Mouse (Mus musculus) embryonic facial prominence, embryonic 15.5 days (tissue): ENCODE measurements around the gene Cdca8. TPM values are rescaled to one million over a fixed set of nuclear protein-coding genes. Genes with fewer than 3 reads are reported as not detected.
A peak's percentile ranks its signal among the peaks of the same experiment; 100 is the strongest.

Source experiments
- ATAC-seq: fragments of 200-750 bp; cut with Nextera tagmentation; 2 replicates; pipeline ENCODE4 v1.8.0; 2017; ENCODE audit warnings: low read depth, moderate TSS enrichment; ENCODE audit not compliant: insufficient number of reproducible peaks, low FRiP score, low TSS enrichment
- H3K27ac ChIP-seq: fragments of 300-500 bp; sonication (generic); replicated peaks from 2 replicates; pipeline ENCODE4 v1.5.1; 2015; ENCODE audit warnings: mild to moderate bottlenecking, inconsistent platforms
- H3K27me3 ChIP-seq: fragments of 300-500 bp; sonication (generic); 2 replicates; pipeline ENCODE4 v1.6.1; 2015; ENCODE audit warnings: inconsistent platforms
- H3K36me3 ChIP-seq: fragments of 300-500 bp; sonication (generic); 2 replicates; pipeline ENCODE4 v1.6.1; 2015; ENCODE audit warnings: mild to moderate bottlenecking, inconsistent platforms
- H3K4me1 ChIP-seq: fragments of 300-500 bp; sonication (generic); 2 replicates; pipeline ENCODE4 v1.6.1; 2015; ENCODE audit warnings: inconsistent platforms
- H3K4me2 ChIP-seq: fragments of 300-500 bp; sonication (generic); replicated peaks from 2 replicates; pipeline ENCODE4 v1.6.1; 2015; ENCODE audit warnings: mild to moderate bottlenecking, inconsistent platforms
- H3K4me3 ChIP-seq: fragments of 300-500 bp; sonication (generic); replicated peaks from 2 replicates; pipeline ENCODE4 v1.5.1; 2015; ENCODE audit warnings: mild to moderate bottlenecking, inconsistent platforms
- H3K9ac ChIP-seq: fragments of 300-500 bp; sonication (generic); 2 replicates; pipeline ENCODE4 v1.6.1; 2015; ENCODE audit warnings: inconsistent platforms
- H3K9me3 ChIP-seq: fragments of 300-500 bp; sonication (generic); replicated peaks from 2 replicates; pipeline ENCODE4 v1.6.1; 2016; ENCODE audit warnings: inconsistent platforms
- WGBS: fragments of 180-500 bp; shearing (Covaris S2); methylation state at CpG from one replicate; pipeline ENCODE4 v1.1.7; 2015; 5-methylcytosine and 5-hydroxymethylcytosine counted together
- polyA plus RNA-seq: library from polyadenylated mRNA; unstranded; fragments of >200 nt; fragmentation: Nextera tagmentation; extraction: Ambion mirVana; gene quantifications from 2 replicates; pipeline ENCODE4 v1.2.1, GENCODE M21; 2015

Cdca8 gene
- polyA plus RNA-seq, 1 experiment from 2014 or later: 100.0 TPM

DNA sequence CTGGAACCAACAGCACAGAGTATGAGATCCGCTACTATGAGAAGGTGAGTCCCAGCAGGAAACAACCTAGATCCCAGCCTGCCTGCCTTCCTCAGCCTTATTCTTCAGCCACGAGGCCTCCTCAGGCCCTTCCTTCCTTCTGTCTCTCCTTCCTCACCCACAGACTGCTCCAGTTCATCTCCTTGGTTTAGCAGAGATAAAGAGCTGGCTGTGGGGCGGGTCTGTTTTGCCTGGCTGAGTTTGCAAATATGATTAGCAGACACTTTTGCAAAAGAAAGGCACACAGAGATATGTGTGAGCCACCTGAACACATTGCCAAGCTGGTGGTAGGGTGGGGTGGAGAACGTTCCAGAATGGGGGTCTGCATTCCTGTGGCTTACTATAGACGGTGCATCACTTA, 39.2 kb downstream of the Cdca8 start:
- Histone ChIP-seq H3K9me3 (no peaks in the 10 kb centered on the region), H3K9ac (no peak overlapping the region), H3K27me3 (peaks cover 42% of the 10 kb centered on the region), H3K36me3 (no peaks in the 10 kb centered on the region), H3K4me3 (no peak overlapping the region), H3K4me2 (no peak overlapping the region), H3K4me1 (peaks cover 4% of the 10 kb centered on the region), H3K27ac (no peak overlapping the region)
- ATAC-seq: no peak
- 36% methylated on average over 5 of the region's 5 CpGs for WGBS

- ATAC-seq: no peak
- peaks cover 10% of the 10 kb centered on the region for H3K4me1 ChIP-seq
- H3K9me3 ChIP-seq: no peaks in the 10 kb centered on the region
- H3K4me3 ChIP-seq: no peak overlapping the region
- H3K9ac ChIP-seq: no peak overlapping the region
- H3K36me3 ChIP-seq: no peaks in the 10 kb centered on the region
- no peak overlapping the region for H3K4me2 ChIP-seq
- peaks cover 57% of the 10 kb centered on the region for H3K27me3 ChIP-seq
- WGBS: 51% methylated on average over 10 of the region's 10 CpGs
- no peak overlapping the region for H3K27ac ChIP-seq
Observed at GRCm38 (mm10) chr4:124898428-124898827, 40.7 kb downstream of the Cdca8 start.

- no peaks in the 10 kb centered on the region for H3K9me3 ChIP-seq
- H3K4me3 ChIP-seq: peak overlapping the region; percentile 43
- WGBS: 1% methylated on average over 83 of the region's 83 CpGs
- H3K9ac ChIP-seq: no peak overlapping the region
- H3K27ac ChIP-seq: no peak overlapping the region
- no peaks in the 10 kb centered on the region for H3K36me3 ChIP-seq
- H3K27me3 ChIP-seq: peaks cover 80% of the 10 kb centered on the region
- ATAC-seq: no peak
- peak overlapping the region; percentile 68 for H3K4me2 ChIP-seq
- H3K4me1 ChIP-seq: peaks cover 10% of the 10 kb centered on the region
Observed at GRCm38 (mm10) chr4:124894508-124895428, 44.3 kb downstream of the Cdca8 start.

DNA sequence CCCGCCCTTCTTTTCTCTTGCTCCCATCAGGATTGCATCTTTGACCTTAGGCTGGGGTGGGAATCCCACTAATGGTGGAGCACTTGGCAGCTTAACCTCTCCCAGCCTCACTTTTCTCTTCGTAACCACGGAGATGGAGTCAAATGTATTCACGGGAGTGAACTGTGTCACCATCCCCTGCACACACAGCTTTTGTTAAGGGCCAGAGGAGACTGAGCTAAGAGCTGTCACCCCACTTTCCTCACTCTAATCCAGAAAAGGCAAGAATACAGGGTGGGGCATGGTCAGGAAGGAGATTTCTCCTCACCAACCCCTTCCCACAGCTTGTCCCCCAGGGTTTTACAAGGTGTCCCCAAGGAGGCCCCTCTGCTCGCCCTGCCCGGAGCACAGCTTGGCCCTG, 45.3 kb downstream of the Cdca8 start:
- Histone ChIP-seq H3K27me3 (peaks cover 77% of the 10 kb centered on the region), H3K9ac (no peak overlapping the region), H3K4me3 (no peak overlapping the region), H3K4me2 (no peak overlapping the region), H3K4me1 (peaks cover 10% of the 10 kb centered on the region), H3K9me3 (no peaks in the 10 kb centered on the region), H3K27ac (no peak overlapping the region), H3K36me3 (no peaks in the 10 kb centered on the region)
- 26% methylated on average over 6 of the region's 6 CpGs for WGBS
- no peak for ATAC-seq

DNA sequence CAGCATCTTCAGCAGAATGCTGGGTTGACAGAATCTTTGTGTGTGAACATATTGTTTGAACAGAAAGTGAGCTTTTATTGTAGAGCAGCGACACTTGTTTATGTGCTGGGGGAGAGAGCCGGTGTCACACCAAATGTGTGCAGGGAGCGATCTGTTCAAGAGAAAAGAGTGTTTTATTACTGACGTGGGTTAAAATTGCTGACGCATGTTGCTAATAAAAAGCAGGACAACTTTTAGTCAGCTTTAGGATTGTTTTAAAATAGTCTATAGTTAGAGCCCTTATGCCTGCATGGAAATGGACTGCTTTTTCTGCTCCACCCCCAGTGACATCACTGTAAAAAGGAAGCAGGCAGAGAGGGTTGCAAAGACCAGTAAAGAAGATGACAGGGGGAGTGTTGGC, 48.3 kb downstream of the Cdca8 start:
- no peaks in the 10 kb centered on the region for H3K9me3 ChIP-seq
- 63% methylated on average over 5 of the region's 5 CpGs for WGBS
- H3K4me3 ChIP-seq: no peak overlapping the region
- no peaks in the 10 kb centered on the region for H3K36me3 ChIP-seq
- peaks cover 74% of the 10 kb centered on the region for H3K27me3 ChIP-seq
- H3K9ac ChIP-seq: no peak overlapping the region
- no peak for ATAC-seq
- peaks cover 10% of the 10 kb centered on the region for H3K4me1 ChIP-seq
- H3K27ac ChIP-seq: no peak overlapping the region
- H3K4me2 ChIP-seq: no peak overlapping the region

- Histone ChIP-seq H3K36me3 (no peaks in the 10 kb centered on the region), H3K4me3 (no peak overlapping the region), H3K4me1 (peaks cover 6% of the 10 kb centered on the region), H3K27me3 (peaks cover 72% of the 10 kb centered on the region), H3K9ac (no peak overlapping the region), H3K4me2 (no peak overlapping the region), H3K27ac (no peak overlapping the region), H3K9me3 (no peaks in the 10 kb centered on the region)
- ATAC-seq: no peak
- 86% methylated on average over 2 of the region's 2 CpGs for WGBS
Observed at GRCm38 (mm10) chr4:124889935-124890334, 49.2 kb downstream of the Cdca8 start.

- no peak overlapping the region for H3K9ac ChIP-seq
- no peak for ATAC-seq
- H3K27ac ChIP-seq: no peak overlapping the region
- 65% methylated on average over 7 of the region's 7 CpGs for WGBS
- H3K4me3 ChIP-seq: no peak overlapping the region
- H3K27me3 ChIP-seq: peaks cover 70% of the 10 kb centered on the region
- no peaks in the 10 kb centered on the region for H3K9me3 ChIP-seq
- no peaks in the 10 kb centered on the region for H3K36me3 ChIP-seq
- no peak overlapping the region for H3K4me2 ChIP-seq
- no peaks in the 10 kb centered on the region for H3K4me1 ChIP-seq
Observed at GRCm38 (mm10) chr4:124888702-124889101, 50.4 kb downstream of the Cdca8 start.

DNA sequence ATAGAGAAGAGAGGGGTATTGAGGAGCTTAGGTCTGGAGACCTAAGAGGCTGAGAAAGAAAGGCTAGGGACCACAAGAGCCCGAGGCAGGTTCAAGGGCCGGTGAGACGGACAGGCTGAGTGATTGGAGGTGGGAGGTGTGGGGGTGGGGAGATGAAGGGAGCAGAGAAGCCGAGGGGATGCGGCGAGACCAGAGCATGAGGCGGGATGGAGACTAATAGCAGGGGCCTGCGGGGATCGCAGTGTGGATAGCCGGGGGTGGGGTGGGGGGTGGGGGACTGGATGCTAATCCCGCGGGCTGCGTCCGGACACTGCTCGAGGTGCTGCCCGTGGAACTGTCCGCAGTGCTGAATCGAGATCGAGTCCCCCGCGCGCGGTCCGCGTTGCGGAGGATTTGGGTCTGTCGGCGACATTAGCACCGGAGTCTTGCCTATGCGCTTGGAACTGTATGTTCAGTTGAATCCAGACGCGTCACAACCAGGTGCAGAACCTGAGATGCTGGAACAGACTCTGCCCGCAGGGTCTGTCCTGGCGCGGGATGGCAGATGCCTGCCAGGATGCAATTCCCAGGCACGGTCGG, 56.9 kb downstream of the Cdca8 start:
- under 1% methylated on average over 37 of the region's 37 CpGs for WGBS
- peak overlapping the region; percentile 60; the same call in 1 of the 2 replicates for H3K4me2 ChIP-seq
- no peak overlapping the region for H3K9ac ChIP-seq
- no peak overlapping the region for H3K4me3 ChIP-seq
- no peak overlapping the region for H3K27ac ChIP-seq
- H3K27me3 ChIP-seq: peaks cover 66% of the 10 kb centered on the region
- 0 out of 2 replicates have a peak, but pooled peaks have one; percentile 9 for ATAC-seq
- H3K9me3 ChIP-seq: no peaks in the 10 kb centered on the region
- H3K4me1 ChIP-seq: peaks cover 10% of the 10 kb centered on the region
- no peaks in the 10 kb centered on the region for H3K36me3 ChIP-seq

DNA sequence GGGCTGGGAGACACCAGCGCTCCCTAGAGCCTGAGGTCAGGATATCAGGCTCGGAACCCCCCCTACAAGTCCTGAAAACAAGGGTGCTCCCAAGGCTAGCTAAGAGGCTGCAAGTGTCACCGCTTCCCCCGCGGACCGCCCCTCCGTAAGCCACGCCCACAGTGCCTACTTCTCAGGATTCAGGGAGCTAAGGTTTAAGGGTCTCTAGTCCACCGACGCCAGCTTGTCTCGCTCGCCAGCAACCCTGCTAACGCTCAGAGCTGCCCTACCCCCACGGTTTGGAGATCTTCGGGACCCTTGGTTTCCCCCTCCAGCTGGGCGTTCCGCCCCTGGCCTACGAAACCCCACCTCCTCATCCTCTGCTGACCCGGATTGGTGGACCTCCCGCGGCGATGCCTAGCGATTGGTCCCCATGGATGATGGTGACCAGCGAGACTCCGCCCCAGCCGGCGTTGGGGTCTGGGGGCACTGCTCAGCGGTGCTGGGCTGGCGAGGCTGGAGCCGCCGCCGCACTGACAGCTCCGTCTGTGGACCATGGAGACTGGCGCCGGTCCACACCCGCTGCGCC, 57.7 kb downstream of the Cdca8 start:
- H3K27ac ChIP-seq: no peak overlapping the region
- H3K36me3 ChIP-seq: no peaks in the 10 kb centered on the region
- under 1% methylated on average over 37 of the region's 37 CpGs for WGBS
- peaks cover 10% of the 10 kb centered on the region for H3K4me1 ChIP-seq
- 0 out of 2 replicates have a peak overlapping the region, but pooled peaks have one; percentile 18 for H3K9ac ChIP-seq
- H3K4me3 ChIP-seq: peak overlapping the region; percentile 36
- H3K9me3 ChIP-seq: no peaks in the 10 kb centered on the region
- H3K4me2 ChIP-seq: peak overlapping the region; percentile 60
- H3K27me3 ChIP-seq: peaks cover 63% of the 10 kb centered on the region
- peak; percentile 56; the same call in 1 of the 2 replicates for ATAC-seq

DNA sequence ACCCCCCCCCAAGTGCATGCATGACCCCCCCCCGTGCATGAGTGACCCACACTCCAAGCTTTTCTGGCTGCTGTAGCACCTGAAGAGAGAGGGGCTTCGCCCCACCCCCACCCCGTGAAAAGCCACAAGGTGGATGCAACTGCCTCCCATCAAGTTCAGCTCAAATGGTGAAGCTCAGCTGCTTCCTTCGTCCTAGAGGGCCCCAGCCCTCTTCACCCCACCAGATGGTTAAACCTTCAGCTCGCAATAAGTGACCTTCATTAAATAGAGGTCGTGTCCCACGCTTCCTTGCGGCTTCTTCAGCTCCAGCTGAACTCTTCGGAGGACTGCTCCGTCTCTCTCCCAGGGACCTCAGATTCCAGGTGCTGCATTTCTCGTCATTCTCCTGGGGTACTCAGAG, 58.5 kb downstream of the Cdca8 start, which contains the start of gene Epha10:
TSS of gene Epha10 (plus strand) at position 301 of the 400 bp plus-strand sequence.
- Histone ChIP-seq H3K27me3 (peaks cover 57% of the 10 kb centered on the region), H3K9ac (0 out of 2 replicates have a peak within 1 kb of the TSS, but pooled peaks have one; percentile 18), H3K4me1 (peaks cover 10% of the 10 kb centered on the region), H3K36me3 (no peaks in the 10 kb centered on the region), H3K27ac (no peak within 1 kb of the TSS), H3K9me3 (no peaks in the 10 kb centered on the region), H3K4me3 (peak within 1 kb of the TSS; percentile 36), H3K4me2 (peak within 1 kb of the TSS; percentile 60)
- no peak for ATAC-seq
- 3% methylated on average over 11 of the region's 11 CpGs for WGBS

DNA sequence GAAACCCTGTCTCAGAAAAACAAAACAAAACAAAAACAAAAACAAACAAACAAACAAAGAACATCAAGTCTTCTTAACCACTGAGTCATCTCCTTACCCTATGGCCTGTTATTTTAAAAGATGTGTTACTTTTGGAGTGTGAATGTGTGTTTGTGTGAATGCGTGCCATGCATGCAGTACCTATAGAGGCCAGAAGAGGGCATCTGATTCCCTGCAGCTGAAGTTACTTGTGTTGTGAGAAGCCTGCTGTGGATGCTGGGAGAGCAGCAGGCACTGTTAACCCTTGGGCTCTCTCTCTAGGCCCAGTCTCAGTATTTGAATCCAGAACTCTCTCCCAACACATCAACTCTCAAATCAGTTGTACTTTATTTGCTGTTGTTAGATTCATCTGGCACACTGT, 66.4 kb downstream of the Cdca8 start:
- H3K27ac ChIP-seq: no peak overlapping the region
- no peaks in the 10 kb centered on the region for H3K4me1 ChIP-seq
- no peaks in the 10 kb centered on the region for H3K36me3 ChIP-seq
- H3K9ac ChIP-seq: no peak overlapping the region
- H3K4me3 ChIP-seq: no peak overlapping the region
- H3K27me3 ChIP-seq: no peaks in the 10 kb centered on the region
- no peak for ATAC-seq
- no peaks in the 10 kb centered on the region for H3K9me3 ChIP-seq
- 87% methylated on average over 1 of the region's 1 CpGs for WGBS
- no peak overlapping the region for H3K4me2 ChIP-seq
